Mouse (Mus musculus): ENCODE results near the gene Ripor3. TPM values are rescaled to one million over a fixed set of nuclear protein-coding genes. Genes with fewer than 3 reads are reported as not detected.

Ripor3 gene
- polyA plus RNA-seq, 1 experiment from 2014 or later = 9.2 TPM

- Histone ChIP-seq H3K4me1 (peaks cover 66% of the 10 kb centered on the region), H3K9ac (no peak overlapping the region), H3K27me3 (no peaks in the 10 kb centered on the region), H3K27ac (peak overlapping the region; percentile 76), H3K4me2 (no peak overlapping the region), H3K36me3 (no peaks in the 10 kb centered on the region), H3K4me3 (no peak overlapping the region), H3K9me3 (no peaks in the 10 kb centered on the region)
- ATAC-seq (ENCODE audit: insufficient number of reproducible peaks, low FRiP score, low TSS enrichment, low read depth) = no peak
- 54% methylated on average over 6 of the region's 6 CpGs for WGBS
These were observed 68.7 kb downstream of the Ripor3 start for GRCm38 (mm10) chr2:167941745-167942176.

- Histone ChIP-seq H3K4me1 (peaks cover 65% of the 10 kb centered on the region), H3K36me3 (no peaks in the 10 kb centered on the region), H3K9me3 (no peaks in the 10 kb centered on the region), H3K4me2 (no peak overlapping the region), H3K27me3 (no peaks in the 10 kb centered on the region), H3K27ac (no peak overlapping the region), H3K4me3 (no peak overlapping the region), H3K9ac (no peak overlapping the region)
- ATAC-seq (ENCODE audit: insufficient number of reproducible peaks, low FRiP score, low TSS enrichment, low read depth) = no peak
- 66% methylated on average over 4 of the region's 4 CpGs for WGBS
These were observed 69.1 kb downstream of the Ripor3 start for GRCm38 (mm10) chr2:167941320-167941719.

GRCm38 (mm10) chr2:167940636-167941035 lies 69.8 kb downstream of the Ripor3 start:
- Histone ChIP-seq H3K27ac (no peak overlapping the region), H3K4me2 (no peak overlapping the region), H3K36me3 (no peaks in the 10 kb centered on the region), H3K9me3 (no peaks in the 10 kb centered on the region), H3K27me3 (no peaks in the 10 kb centered on the region), H3K4me1 (peaks cover 60% of the 10 kb centered on the region), H3K9ac (no peak overlapping the region), H3K4me3 (no peak overlapping the region)
- WGBS = 87% methylated on average over 11 of the region's 11 CpGs
- ATAC-seq (ENCODE audit: insufficient number of reproducible peaks, low FRiP score, low TSS enrichment, low read depth) = no peak

GRCm38 (mm10) chr2:167939632-167940399 lies 70.6 kb downstream of the Ripor3 start:
- no peaks in the 10 kb centered on the region for H3K36me3 ChIP-seq
- H3K4me2 ChIP-seq = no peak overlapping the region
- no peak overlapping the region for H3K4me3 ChIP-seq
- no peaks in the 10 kb centered on the region for H3K9me3 ChIP-seq
- H3K27ac ChIP-seq = no peak overlapping the region; the same call in 1 of the 2 replicates
- no peak for ATAC-seq (ENCODE audit: insufficient number of reproducible peaks, low FRiP score, low TSS enrichment, low read depth)
- H3K27me3 ChIP-seq = no peaks in the 10 kb centered on the region
- H3K9ac ChIP-seq = no peak overlapping the region
- WGBS = 44% methylated on average over 11 of the region's 11 CpGs
- H3K4me1 ChIP-seq = peaks cover 51% of the 10 kb centered on the region

- WGBS = 40% methylated on average over 4 of the region's 4 CpGs
- Histone ChIP-seq H3K4me1 (peaks cover 48% of the 10 kb centered on the region), H3K4me2 (no peak overlapping the region), H3K36me3 (no peaks in the 10 kb centered on the region), H3K27me3 (no peaks in the 10 kb centered on the region), H3K9ac (no peak overlapping the region), H3K9me3 (no peaks in the 10 kb centered on the region), H3K27ac (no peak overlapping the region), H3K4me3 (no peak overlapping the region)
- ATAC-seq (ENCODE audit: insufficient number of reproducible peaks, low FRiP score, low TSS enrichment, low read depth) = no peak
These were observed 71.2 kb downstream of the Ripor3 start for GRCm38 (mm10) chr2:167939204-167939603.

- 62% methylated on average over 3 of the region's 3 CpGs for WGBS
- Histone ChIP-seq H3K9me3 (no peaks in the 10 kb centered on the region), H3K9ac (no peak overlapping the region), H3K4me3 (no peak overlapping the region), H3K27me3 (no peaks in the 10 kb centered on the region), H3K4me2 (no peak overlapping the region), H3K4me1 (peaks cover 49% of the 10 kb centered on the region), H3K36me3 (no peaks in the 10 kb centered on the region), H3K27ac (no peak overlapping the region)
- ATAC-seq (ENCODE audit: insufficient number of reproducible peaks, low FRiP score, low TSS enrichment, low read depth) = no peak
These were observed 71.6 kb downstream of the Ripor3 start for GRCm38 (mm10) chr2:167938786-167939185.

GRCm38 (mm10) chr2:167935956-167936355 lies 74.5 kb downstream of the Ripor3 start:
- ATAC-seq (ENCODE audit: insufficient number of reproducible peaks, low FRiP score, low TSS enrichment, low read depth) = no peak
- no peak overlapping the region for H3K4me3 ChIP-seq

GRCm38 (mm10) chr2:167933397-167933796 lies 77.0 kb downstream of the Ripor3 start:
- Histone ChIP-seq H3K9me3 (no peaks in the 10 kb centered on the region), H3K9ac (peak overlapping the region; percentile 77; the same call in 1 of the 2 replicates), H3K4me1 (peaks cover 21% of the 10 kb centered on the region), H3K4me3 (peak overlapping the region; percentile 93), H3K27me3 (no peaks in the 10 kb centered on the region), H3K27ac (no peak overlapping the region), H3K36me3 (no peaks in the 10 kb centered on the region), H3K4me2 (peak overlapping the region; percentile 73)
- WGBS = 39% methylated on average over 7 of the region's 7 CpGs
- no peak for ATAC-seq (ENCODE audit: insufficient number of reproducible peaks, low FRiP score, low TSS enrichment, low read depth)

More at GRCm38 (mm10) chr2:167935956-167936355, 74.5 kb downstream of the Ripor3 start:
- no peaks in the 10 kb centered on the region for H3K27me3 ChIP-seq
- no peak overlapping the region for H3K27ac ChIP-seq
- WGBS = 87% methylated on average over 3 of the region's 3 CpGs
- no peaks in the 10 kb centered on the region for H3K9me3 ChIP-seq
- H3K4me1 ChIP-seq = peaks cover 40% of the 10 kb centered on the region
- no peaks in the 10 kb centered on the region for H3K36me3 ChIP-seq
- no peak overlapping the region for H3K9ac ChIP-seq
- H3K4me2 ChIP-seq = no peak overlapping the region

- H3K9me3 ChIP-seq = no peaks in the 10 kb centered on the region
- H3K4me3 ChIP-seq = peak overlapping the region; percentile 93
- H3K4me1 ChIP-seq = peaks cover 21% of the 10 kb centered on the region
- H3K9ac ChIP-seq = peak overlapping the region; percentile 77
- 1% methylated on average over 18 of the region's 18 CpGs for WGBS
- no peaks in the 10 kb centered on the region for H3K36me3 ChIP-seq
- 0 out of 2 replicates have a peak, but pooled peaks have one; percentile 21 for ATAC-seq (ENCODE audit: insufficient number of reproducible peaks, low FRiP score, low TSS enrichment, low read depth)
- H3K27ac ChIP-seq = peak overlapping the region; percentile 65; the same call in 1 of the 2 replicates
- H3K27me3 ChIP-seq = no peaks in the 10 kb centered on the region
- peak overlapping the region; percentile 73 for H3K4me2 ChIP-seq
These were observed 77.6 kb downstream of the Ripor3 start for GRCm38 (mm10) chr2:167932727-167933231.

GRCm38 (mm10) chr2:167931985-167932726 lies 78.3 kb downstream of the Ripor3 start, which contains the start of gene Ptpn1:
Gene Ptpn1 (plus strand): TSS chr2:167932057.
- peak within 1 kb of the TSS; percentile 83 for H3K27ac ChIP-seq
- H3K4me3 ChIP-seq = peak within 1 kb of the TSS; percentile 93
- WGBS = under 1% methylated on average over 98 of the region's 99 CpGs
- H3K9ac ChIP-seq = peak within 1 kb of the TSS; percentile 77
- peak within 1 kb of the TSS; percentile 73 for H3K4me2 ChIP-seq
- no peaks in the 10 kb centered on the region for H3K36me3 ChIP-seq
- H3K9me3 ChIP-seq = no peaks in the 10 kb centered on the region
- no peaks in the 10 kb centered on the region for H3K27me3 ChIP-seq
- ATAC-seq (ENCODE audit: insufficient number of reproducible peaks, low FRiP score, low TSS enrichment, low read depth) = peak; percentile 92
- peaks cover 21% of the 10 kb centered on the region for H3K4me1 ChIP-seq

- Histone ChIP-seq H3K9ac (0 out of 2 replicates have a peak overlapping the region, but pooled peaks have one; percentile 77), H3K27ac (peak overlapping the region; percentile 83), H3K27me3 (no peaks in the 10 kb centered on the region), H3K4me2 (peak overlapping the region; percentile 73; the same call in 1 of the 2 replicates), H3K36me3 (no peaks in the 10 kb centered on the region), H3K9me3 (no peaks in the 10 kb centered on the region), H3K4me3 (peak overlapping the region; percentile 93), H3K4me1 (peaks cover 22% of the 10 kb centered on the region)
- WGBS = 88% methylated on average over 3 of the region's 3 CpGs
- no peak for ATAC-seq (ENCODE audit: insufficient number of reproducible peaks, low FRiP score, low TSS enrichment, low read depth)
These were observed 79.4 kb downstream of the Ripor3 start for GRCm38 (mm10) chr2:167930975-167931374.
